Mouse (Mus musculus): Measurements from ENCODE around the gene Aunip.

The Aunip gene

GRCm38 (mm10) chr4:134510845-134511411 is at the start of gene Aunip:
Gene Aunip (plus strand): TSS chr4:134510999.
- peak; percentile 94 for DNase-seq

GRCm38 (mm10) chr4:134461252-134461651 is 49.5 kb upstream of the Aunip start:
- DNase-seq: no peak

- no peak for DNase-seq
Observed at GRCm38 (mm10) chr4:134465789-134466188, 45.0 kb upstream of the Aunip start.

DNA sequence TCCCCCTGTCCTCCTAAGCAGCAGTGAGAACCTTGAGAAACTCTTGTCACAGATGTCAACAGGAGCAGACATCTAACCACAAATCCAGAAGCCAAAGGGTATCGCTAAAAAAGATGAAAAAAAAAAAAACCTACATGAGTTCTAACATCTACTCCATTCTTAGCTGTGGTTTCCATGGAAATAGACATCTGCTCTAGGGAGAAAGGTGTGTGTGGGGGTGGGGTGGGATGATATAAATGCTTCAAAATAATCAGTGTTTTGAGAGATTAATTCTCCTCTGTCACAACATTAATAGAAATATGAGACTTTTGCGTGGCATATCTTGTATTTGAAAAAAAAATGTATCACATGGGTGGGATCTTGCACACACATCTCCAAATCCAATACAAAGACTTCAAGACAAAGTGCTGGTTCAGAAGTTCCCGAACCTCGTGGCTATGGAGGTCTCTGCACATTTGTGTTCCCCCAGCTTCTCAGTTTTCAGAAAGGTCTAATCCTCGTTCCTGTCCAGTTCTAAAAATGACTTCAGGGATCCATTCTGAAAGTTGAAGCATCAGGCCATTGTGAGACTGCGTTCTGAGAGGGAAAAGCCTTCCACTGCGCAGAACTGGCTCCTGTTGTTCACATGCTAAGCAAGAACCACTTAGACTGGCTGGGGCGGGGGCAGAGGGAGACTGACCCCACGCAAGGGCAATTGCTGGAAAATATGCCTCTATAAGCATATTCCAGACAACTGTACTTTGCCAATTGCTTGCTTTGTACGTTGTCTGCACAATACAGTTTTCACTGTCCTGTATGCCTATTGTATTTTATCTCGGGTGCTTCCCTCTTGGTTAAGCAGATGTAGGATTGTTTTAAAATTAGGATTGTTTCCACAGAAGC is 44.2 kb upstream of the Aunip start:
- DNase-seq: no peak

DNA sequence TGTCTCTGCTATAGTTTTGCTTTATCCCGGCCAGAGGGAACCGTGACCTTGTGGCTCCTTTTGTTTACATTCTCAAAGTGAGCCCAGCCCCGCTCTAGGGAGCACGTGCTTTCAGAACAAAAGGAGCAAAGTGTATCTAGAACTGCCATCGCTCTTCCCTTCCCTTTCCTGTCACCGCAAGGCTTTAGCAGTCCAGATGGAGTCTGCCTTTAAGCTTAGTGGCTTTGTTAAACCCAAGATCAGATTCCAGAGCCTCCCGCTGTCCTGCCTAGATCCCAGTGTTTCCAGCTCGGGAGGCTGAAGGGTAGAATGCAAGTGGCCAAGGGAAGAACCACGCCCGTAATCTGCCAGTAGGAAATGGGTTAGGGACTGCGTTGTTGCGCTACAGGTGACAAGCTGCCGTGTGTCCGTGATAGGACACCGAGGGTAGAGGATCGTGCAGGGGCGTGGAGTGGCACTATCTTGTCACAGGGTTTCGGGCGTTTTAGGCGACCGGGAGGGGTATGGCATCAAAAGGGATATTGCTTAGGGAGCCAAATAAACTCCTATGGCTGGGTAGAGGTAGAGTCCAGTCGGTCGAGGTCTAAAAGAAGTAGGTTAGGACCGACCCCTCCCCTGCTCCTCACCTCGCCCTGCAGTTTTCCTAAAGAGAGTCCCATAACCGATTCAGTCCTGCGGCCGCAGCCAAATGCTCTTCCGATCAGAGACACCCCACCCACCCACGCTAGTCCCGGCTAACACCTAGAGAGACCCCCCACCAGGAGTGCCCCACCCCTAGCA is 43.2 kb upstream of the Aunip start:
- no peak for DNase-seq

DNA sequence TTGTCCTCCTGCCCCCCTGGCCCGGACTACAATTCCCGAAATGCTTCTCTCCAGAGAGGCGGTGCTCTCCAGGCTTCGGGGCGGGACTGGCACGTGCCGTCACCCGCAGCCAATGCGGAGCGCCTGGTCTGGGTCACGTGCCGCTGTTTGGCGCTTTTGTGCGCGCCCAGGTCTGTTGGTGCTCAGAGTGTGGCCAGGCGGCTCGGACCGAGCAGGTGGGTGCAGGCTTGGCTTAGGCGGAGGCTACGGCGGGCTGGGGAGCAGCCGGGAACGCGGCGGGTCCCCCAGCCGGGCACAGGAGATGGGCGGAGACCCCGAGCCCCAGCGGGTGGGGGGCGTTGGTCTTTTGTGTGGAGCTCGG is 42.6 kb upstream of the Aunip start, which contains the start of gene Stmn1:
Stmn1 (plus strand) TSS at position 106 of the 361 bp plus-strand sequence.
- DNase-seq: peak; percentile 94

- peak; percentile 97 for DNase-seq
Observed at GRCm38 (mm10) chr4:134468578-134469266, 42.1 kb upstream of the Aunip start.

DNA sequence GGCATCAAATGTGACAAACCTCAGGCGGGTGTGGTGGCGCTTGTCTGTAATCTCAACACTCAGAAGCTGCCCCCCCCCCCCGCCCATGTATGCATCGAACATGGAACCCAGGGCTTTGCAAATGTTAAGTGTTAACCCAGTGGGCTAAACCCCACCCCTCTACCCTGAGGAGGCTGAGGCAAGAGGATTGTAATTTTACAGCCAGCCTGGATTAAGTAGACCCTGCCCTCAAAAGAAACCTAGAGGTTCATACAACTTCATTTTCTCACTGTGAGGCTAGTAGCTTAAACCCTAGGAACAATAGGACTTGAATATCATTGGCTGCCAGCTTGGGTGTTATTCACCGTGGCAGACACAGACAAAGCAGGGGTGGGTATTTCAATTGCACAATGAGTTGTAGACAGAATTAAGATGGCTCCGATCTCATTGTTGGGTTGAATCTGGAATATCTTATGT is 41.4 kb upstream of the Aunip start:
- no peak for DNase-seq

- no peak for DNase-seq
Observed at GRCm38 (mm10) chr4:134469985-134470384, 40.8 kb upstream of the Aunip start.

DNA sequence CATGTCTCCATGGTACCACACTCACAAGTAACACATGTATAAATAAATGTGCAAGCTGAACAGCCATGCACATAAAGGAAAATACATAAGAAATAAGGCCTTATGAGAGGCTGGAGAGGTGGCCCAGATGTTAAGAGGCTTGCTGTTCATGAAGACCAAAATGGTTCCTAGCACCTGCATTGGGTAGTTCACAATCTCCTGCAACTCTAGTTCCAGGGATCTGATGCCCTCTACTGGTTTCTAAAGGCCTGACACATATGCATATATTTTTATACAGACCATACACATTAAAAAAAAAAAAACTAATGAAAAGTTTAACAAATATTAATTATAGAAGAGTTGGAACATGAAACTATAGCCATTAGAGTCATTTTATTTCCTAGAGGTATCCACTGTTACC is 39.3 kb upstream of the Aunip start:
- DNase-seq: no peak

DNA sequence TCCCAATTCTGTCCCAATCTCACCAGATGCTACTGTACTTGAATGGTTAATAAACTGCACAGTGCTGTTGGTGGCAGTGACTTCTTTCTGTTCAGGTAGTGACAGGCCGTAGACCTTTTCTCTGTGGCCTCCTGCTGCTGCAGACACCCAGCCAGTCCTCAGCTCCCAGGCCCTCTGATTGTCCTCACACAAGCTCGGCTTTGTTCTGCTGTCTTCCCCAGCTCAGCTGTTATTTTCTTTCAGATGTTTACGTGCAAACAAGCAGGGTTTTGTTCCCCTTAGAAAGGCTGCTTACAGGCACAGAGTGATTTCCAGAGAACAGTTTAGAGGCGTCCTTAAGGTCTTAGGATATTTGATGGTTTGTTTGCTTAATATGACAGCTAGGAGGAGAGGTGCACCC is 37.0 kb upstream of the Aunip start:
- DNase-seq: no peak

GRCm38 (mm10) chr4:134474240-134474639 is 36.6 kb upstream of the Aunip start:
- DNase-seq: no peak

DNA sequence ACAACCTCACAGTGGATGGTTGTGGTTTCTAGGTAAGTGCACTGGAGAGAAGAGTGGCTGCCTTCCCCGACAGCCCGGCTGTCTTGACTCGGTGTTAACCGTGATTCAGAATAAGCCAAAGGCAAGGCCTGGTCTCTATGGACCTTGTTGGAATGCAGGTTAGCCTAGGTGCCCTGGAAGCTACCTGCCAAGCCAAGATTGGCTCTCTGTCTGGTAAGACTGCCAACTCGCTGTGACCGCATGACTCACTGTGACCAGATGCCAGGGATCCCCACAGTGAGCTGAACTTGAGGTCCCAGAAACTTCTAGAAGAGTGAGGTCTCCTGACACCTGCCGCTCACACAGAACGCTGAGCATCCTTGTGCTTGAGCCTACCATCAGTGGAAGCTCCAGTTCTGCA is 33.9 kb upstream of the Aunip start:
- no peak for DNase-seq

DNA sequence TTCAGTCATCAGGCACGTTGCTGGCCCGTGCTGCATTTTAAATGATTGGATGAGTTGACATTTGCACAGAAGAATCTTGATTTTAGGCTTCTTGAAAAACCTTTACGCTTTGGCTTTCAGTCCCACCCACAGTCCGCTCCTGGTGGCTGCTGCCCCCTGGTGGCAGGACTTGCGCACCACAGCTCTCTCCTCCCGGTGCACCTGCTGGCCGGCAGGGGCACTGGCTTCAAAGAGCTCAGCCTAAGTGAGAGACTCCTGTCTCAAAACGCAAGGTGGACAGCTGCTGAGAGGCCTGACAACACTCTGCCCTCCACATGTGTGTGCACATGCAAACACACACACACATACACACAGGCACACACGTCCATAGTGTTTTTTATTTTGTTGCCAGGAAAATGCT is 32.8 kb upstream of the Aunip start:
- peak; percentile 94 for DNase-seq

DNA sequence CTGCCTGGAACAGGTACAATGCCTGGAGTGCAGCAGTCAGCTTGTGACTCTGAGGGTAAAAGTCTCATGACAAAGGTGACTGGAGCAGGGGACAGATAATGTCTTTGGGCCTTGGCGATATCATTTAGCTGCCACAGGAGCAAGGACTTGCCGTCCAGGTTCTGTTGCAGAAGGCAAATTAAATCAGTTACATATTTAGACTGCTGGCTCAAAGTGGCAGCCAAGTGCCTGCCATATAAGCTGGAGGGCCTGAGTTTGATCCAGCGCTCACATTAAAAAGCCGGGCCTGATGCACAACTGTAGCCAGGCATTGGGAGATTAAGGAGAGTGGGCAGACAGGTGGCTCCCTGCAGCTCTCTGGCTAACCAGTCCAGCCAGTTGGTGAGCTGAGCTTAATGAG is 31.0 kb upstream of the Aunip start:
- DNase-seq: no peak

GRCm38 (mm10) chr4:134480864-134481263 is 29.9 kb upstream of the Aunip start:
- peak; percentile 79 for DNase-seq

GRCm38 (mm10) chr4:134481270-134481669 is 29.5 kb upstream of the Aunip start:
- no peak for DNase-seq

- DNase-seq: no peak
Observed at GRCm38 (mm10) chr4:134482442-134482841, 28.4 kb upstream of the Aunip start.

DNA sequence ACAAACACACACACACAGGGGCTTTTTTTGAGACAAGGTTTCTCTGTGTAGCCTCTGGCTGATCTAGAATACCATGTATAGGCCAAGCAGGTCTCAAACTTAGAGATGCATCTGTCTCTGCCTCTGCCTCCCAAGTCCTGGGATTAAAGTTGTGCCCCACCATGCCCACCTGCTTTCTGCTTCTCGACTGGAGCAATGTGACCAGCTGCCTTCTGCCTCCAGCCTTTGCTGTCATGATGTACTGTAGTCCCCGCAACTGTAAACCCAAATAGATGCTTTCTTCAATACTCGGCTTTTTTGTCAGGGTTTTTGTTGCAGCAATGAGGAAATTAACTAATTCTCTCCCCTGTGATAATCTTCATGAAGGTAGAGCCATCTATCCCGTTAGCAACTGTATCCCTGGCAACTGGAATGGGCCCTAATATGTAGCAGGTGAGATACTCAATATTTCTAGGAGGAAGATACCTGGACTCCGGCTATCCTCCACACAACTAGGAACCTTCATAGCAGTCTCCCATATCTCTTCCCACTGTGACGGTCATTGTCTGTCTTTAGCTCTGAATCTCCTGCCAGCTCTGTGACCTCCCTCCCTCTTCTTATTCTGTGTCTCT is 27.6 kb upstream of the Aunip start:
- no peak for DNase-seq

DNA sequence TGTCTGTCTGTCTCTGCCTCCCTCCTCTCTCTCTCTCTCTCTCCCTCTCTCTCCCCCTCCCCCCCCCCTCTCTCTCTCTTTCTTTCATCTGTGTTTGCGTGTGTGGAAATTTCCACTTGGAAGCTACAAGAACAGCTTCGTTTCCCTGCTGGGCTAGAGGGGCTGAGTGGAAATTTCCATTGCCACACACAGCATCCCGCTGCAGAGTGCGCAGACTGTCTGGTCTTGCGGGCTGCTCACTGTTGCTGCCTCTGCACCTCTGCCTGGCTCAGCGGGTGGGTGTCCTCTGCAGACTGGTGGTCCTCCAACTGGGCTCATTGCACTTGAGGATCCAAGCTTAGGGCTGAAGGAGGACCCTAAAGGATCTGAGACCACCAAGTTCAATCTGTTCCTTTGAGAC is 27.1 kb upstream of the Aunip start:
- DNase-seq: no peak

GRCm38 (mm10) chr4:134484231-134484630 is 26.6 kb upstream of the Aunip start:
- no peak for DNase-seq

DNA sequence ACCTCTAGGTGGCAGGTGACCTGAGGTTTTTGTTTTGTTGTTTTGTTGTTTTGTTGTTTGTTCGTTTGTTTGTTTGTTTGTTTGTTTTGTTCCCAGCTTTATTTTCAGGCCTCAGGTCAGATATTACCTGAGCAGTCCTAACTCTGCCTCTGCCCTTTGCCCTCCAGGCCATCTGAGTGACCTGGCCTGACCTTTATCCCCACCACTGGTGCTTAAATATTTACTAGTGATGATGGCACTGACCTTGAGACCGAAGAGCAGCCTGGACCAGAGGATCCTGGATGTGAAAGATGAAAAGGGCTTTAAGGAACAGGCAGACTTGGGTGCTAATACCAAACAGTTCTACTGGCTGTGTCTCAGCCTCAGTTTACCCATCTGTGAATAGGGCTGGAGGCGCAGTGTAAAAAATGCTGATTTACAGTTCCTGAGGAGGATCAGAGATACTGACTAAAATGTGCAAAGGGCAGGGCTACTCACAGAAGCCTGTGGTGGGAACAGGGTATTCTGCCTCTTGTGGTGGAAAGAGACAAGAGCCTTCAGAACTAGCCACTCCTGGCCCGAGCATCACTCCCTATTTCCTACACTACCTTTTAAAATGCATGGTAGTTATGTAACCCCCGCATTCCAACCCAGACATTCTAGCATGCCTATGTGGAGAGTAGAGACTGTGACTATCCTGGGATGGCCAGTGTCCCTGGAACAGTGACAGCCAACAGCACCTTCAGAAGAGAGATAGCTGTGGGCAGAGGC is 25.5 kb upstream of the Aunip start:
- no peak for DNase-seq

Data from right cerebral cortex, postnatal 14 days (tissue).